Mouse (Mus musculus) ES-Bruce4 (cell line): ENCODE data around the gene Rxfp4.

Experiments
- CTCF ChIP-seq: IDR thresholded peaks from one replicate; pipeline ENCODE4 v1.8.1; 2011; ENCODE audit warnings: low read depth, low read length
- POLR2A ChIP-seq: IDR thresholded peaks from one replicate; pipeline ENCODE4 v1.8.1; 2011; ENCODE audit warnings: low read length; ENCODE audit not compliant: insufficient read depth

- TF ChIP-seq CTCF (no peak), POLR2A (no peak)
These were observed 29.4 kb downstream of the Rxfp4 start for GRCm38 (mm10) chr3:88623346-88624135.
